Mouse (Mus musculus) midbrain, embryonic 16.5 days (tissue): ENCODE measurements around the gene Esrrg. TPM values are rescaled to one million over a fixed set of nuclear protein-coding genes. Genes with fewer than 3 reads are reported as not detected.

ENCODE experiments used
- ATAC-seq: fragments of 200-750 bp; cut with Nextera tagmentation; 2 replicates; pipeline ENCODE4 v1.8.0; 2017; ENCODE audit warnings: moderate TSS enrichment
- H3K27ac ChIP-seq: fragments of 300-500 bp; sonication (generic); 2 replicates; pipeline ENCODE4 v1.5.1; 2014; ENCODE audit warnings: mild to moderate bottlenecking, low read length, mixed read lengths
- H3K27me3 ChIP-seq: fragments of 300-500 bp; sonication (generic); 2 replicates; pipeline ENCODE4 v1.6.1; 2014; ENCODE audit warnings: low read depth, low read length, mixed read lengths; ENCODE audit not compliant: control insufficient read depth, insufficient read depth
- H3K36me3 ChIP-seq: fragments of 300-500 bp; sonication (generic); 2 replicates; pipeline ENCODE4 v1.6.1; 2014; ENCODE audit warnings: mild to moderate bottlenecking, low read length, moderate library complexity, mixed read lengths; ENCODE audit not compliant: control insufficient read depth, insufficient read depth
- H3K4me1 ChIP-seq: fragments of 300-500 bp; sonication (generic); 2 replicates; pipeline ENCODE4 v1.6.1; 2014; ENCODE audit warnings: mild to moderate bottlenecking, low read length, mixed read lengths; ENCODE audit not compliant: control insufficient read depth, insufficient read depth
- H3K4me2 ChIP-seq: fragments of 300-500 bp; sonication (generic); 2 replicates; pipeline ENCODE4 v1.6.1; 2014; ENCODE audit warnings: mild to moderate bottlenecking, low read length, mixed read lengths
- H3K4me3 ChIP-seq: fragments of 300-500 bp; sonication (generic); 2 replicates; pipeline ENCODE4 v1.5.1; 2014; ENCODE audit warnings: low read depth, mild to moderate bottlenecking, low read length, moderate library complexity, mixed read lengths
- H3K9ac ChIP-seq: fragments of 300-500 bp; sonication (generic); 2 replicates; pipeline ENCODE4 v1.6.1; 2014; ENCODE audit warnings: low read depth, low read length, mixed read lengths
- H3K9me3 ChIP-seq: fragments of 300-500 bp; sonication (generic); replicated peaks from 2 replicates; pipeline ENCODE4 v1.6.1; 2014; ENCODE audit warnings: mild to moderate bottlenecking, low read length, mixed read lengths; ENCODE audit not compliant: control insufficient read depth, poor library complexity, severe bottlenecking
- WGBS: fragments of 180-500 bp; shearing (Covaris S2); extraction: QIAGEN DNeasy Blood & Tissue Kit; methylation state at CpG from one replicate; pipeline ENCODE4 v1.1.7; 2014; 5-methylcytosine and 5-hydroxymethylcytosine counted together
- polyA plus RNA-seq: library from polyadenylated mRNA; unstranded; fragments of >200 nt; fragmentation: Nextera tagmentation; extraction: Ambion mirVana; gene quantifications from 2 replicates; pipeline ENCODE4 v1.2.1, GENCODE M21; 2015

Gene Esrrg
- polyA plus RNA-seq, 1 experiment from 2014 or later, result 24.9 TPM

DNA sequence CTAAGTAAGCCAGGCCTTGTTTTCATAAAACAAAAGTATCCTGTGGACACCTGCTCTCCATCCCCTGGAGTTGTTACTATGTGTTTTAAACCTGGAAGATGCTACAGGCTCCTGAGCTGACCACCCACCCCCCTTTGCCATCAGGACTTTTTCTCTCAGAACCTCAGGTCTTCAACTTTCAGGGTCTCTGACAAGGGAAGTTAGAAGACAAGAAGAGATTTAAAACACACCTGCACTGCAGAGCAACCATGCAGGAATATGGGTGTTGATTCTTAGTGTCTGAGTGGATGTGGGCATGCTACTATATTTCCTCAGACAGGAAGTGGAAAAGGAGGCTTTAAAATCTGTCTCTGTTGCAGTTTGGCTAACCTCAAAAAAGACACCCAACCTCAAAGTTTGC, 98.6 kb downstream of the Esrrg start:
- Histone ChIP-seq H3K4me1 (peaks cover 3% of the 10 kb centered on the region; the same call in 1 of the 2 replicates), H3K4me3 (no peak overlapping the region), H3K9ac (no peak overlapping the region), H3K27ac (no peak overlapping the region), H3K9me3 (no peaks in the 10 kb centered on the region), H3K36me3 (no peaks in the 10 kb centered on the region), H3K27me3 (no peaks in the 10 kb centered on the region), H3K4me2 (no peak overlapping the region)
- ATAC-seq, result no peak

DNA sequence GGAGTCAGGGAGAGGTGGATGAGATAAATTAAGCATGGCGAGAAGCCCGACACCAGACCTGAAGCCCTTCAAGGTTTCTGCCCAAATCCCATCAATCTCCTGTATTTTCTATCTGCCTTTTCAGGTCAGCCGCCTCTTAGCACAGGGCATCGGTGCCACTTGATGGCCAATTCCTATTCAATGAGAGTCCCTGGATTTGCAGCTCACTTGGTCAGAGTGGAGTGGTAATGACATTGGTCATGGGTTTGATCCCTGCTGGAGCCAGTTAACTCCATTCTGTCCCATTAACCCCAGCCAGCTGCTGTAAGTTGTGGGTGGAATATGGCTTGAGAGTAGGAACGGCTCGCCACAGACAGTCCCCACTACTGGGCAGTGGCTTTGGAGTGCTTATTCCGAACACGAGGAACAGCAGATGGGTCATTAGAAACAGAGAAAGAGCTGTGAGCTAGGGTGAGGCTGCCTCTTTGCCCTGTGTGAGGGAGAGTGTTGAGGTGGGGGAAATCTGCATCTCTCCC, 101.9 kb downstream of the Esrrg start:
- Histone ChIP-seq H3K27ac (no peak overlapping the region), H3K4me2 (no peak overlapping the region), H3K4me1 (peaks cover 3% of the 10 kb centered on the region; the same call in 1 of the 2 replicates), H3K27me3 (no peaks in the 10 kb centered on the region), H3K9ac (no peak overlapping the region), H3K9me3 (no peaks in the 10 kb centered on the region), H3K36me3 (no peaks in the 10 kb centered on the region), H3K4me3 (no peak overlapping the region)
- no peak for ATAC-seq
- 54% methylated on average over 8 of the region's 8 CpGs for WGBS

DNA sequence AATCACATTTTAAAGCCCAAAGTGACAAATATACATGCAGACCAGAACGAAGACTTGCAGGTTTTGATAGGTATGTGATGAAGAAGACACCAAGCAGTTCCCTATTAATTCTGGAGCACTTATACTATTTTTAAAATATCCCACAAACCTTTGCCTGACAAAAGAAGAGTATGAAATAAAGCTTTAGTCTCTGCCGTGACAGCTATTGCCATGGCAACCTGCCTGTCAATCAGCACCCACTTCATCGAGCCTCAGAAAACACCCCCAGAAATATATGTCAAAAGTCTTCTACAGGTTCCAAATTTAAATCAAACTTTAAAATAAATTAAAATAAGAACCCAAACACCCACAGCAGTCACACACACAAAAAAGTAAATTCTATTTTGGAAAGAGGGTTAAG, 112.4 kb downstream of the Esrrg start:
- no peak overlapping the region for H3K27ac ChIP-seq
- 41% methylated on average over 3 of the region's 3 CpGs for WGBS
- no peaks in the 10 kb centered on the region for H3K4me1 ChIP-seq
- H3K4me2 ChIP-seq, result no peak overlapping the region
- no peaks in the 10 kb centered on the region for H3K9me3 ChIP-seq
- H3K9ac ChIP-seq, result no peak overlapping the region
- H3K36me3 ChIP-seq, result no peaks in the 10 kb centered on the region
- no peak overlapping the region for H3K4me3 ChIP-seq
- no peaks in the 10 kb centered on the region for H3K27me3 ChIP-seq
- ATAC-seq, result no peak

DNA sequence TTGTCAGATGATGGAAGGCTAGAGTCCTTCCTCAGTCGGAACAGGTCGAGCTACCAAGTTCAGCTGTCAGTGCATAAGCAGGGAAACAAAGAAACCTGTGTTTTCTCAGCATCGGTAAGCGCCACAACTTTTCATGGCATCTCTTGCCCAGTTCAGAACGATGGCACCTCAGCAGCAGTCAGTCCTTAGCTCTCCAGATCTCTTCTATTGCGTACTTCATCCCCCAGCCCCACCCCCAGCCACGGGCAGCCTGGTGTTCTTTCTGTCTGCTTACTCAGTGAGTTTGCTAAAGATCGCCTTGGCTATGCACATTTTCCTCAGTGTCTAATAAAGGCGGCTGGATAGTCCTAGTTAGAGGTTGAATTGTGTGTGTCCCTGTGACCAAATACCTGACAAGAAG, 113.4 kb downstream of the Esrrg start:
- H3K4me3 ChIP-seq, result no peak overlapping the region
- H3K27me3 ChIP-seq, result no peaks in the 10 kb centered on the region
- WGBS, result 53% methylated on average over 9 of the region's 9 CpGs
- no peaks in the 10 kb centered on the region for H3K36me3 ChIP-seq
- no peak overlapping the region for H3K27ac ChIP-seq
- no peak overlapping the region for H3K4me2 ChIP-seq
- no peak for ATAC-seq
- no peak overlapping the region for H3K9ac ChIP-seq
- no peaks in the 10 kb centered on the region for H3K4me1 ChIP-seq
- no peaks in the 10 kb centered on the region for H3K9me3 ChIP-seq

DNA sequence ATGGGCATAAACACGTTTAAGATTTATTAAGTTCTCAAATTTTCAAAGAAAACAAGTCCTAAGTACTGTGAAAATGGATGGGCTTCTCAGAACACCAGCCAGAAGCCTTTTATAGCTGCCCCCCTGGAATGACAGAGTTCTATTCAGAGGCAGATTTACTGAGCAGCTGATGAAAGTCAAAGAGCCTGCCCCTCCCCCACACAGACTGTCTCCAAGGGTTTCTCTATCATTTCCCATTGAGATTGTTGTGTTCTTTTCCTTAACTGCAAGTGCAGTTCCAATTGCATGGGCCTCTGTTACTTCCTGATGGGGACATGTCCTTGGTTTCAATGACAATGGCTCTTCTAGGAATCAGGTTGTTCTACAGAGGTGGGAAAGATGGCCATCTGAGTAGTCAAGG, 116.1 kb downstream of the Esrrg start:
- no peak for ATAC-seq
- no peaks in the 10 kb centered on the region for H3K9me3 ChIP-seq
- H3K4me1 ChIP-seq, result no peaks in the 10 kb centered on the region
- no peaks in the 10 kb centered on the region for H3K36me3 ChIP-seq
- WGBS, result 21% methylated on average over 1 of the region's 1 CpGs
- H3K27ac ChIP-seq, result no peak overlapping the region
- no peak overlapping the region for H3K4me3 ChIP-seq
- no peaks in the 10 kb centered on the region for H3K27me3 ChIP-seq
- H3K9ac ChIP-seq, result no peak overlapping the region
- H3K4me2 ChIP-seq, result no peak overlapping the region

- ATAC-seq, result no peak
- Histone ChIP-seq H3K9ac (no peak overlapping the region), H3K27ac (no peak overlapping the region), H3K9me3 (no peaks in the 10 kb centered on the region), H3K4me3 (no peak overlapping the region), H3K4me2 (no peak overlapping the region), H3K27me3 (no peaks in the 10 kb centered on the region), H3K36me3 (no peaks in the 10 kb centered on the region), H3K4me1 (no peaks in the 10 kb centered on the region)
- 100% methylated on average over 1 of the region's 1 CpGs for WGBS
Observed at GRCm38 (mm10) chr1:187725351-187725750, 116.8 kb downstream of the Esrrg start.

DNA sequence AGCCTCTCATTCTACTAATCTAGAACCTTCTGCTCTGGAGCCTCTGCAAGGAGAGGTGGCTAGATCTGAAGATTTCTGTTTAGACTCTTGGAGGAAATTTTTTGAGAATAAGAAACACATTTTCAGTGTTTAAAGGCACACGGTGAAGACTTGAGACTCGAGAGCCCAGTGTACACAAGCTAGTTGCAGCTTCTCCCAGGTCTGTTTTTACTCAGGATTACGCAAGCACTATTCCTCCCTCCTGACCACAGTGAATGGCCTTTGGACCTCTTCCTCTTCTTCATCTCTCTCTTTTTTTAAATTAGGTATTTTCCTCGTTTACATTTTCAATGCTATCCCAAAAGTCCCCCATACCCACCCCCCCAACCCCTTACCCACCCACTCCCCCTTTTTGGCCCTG, 122.6 kb downstream of the Esrrg start:
- Histone ChIP-seq H3K36me3 (no peaks in the 10 kb centered on the region), H3K27me3 (no peaks in the 10 kb centered on the region), H3K9me3 (no peaks in the 10 kb centered on the region), H3K9ac (no peak overlapping the region), H3K4me3 (no peak overlapping the region), H3K4me2 (no peak overlapping the region), H3K27ac (no peak overlapping the region), H3K4me1 (no peaks in the 10 kb centered on the region)
- 89% methylated on average over 4 of the region's 4 CpGs for WGBS
- ATAC-seq, result no peak

GRCm38 (mm10) chr1:187736507-187736906, 127.9 kb downstream of the Esrrg start:
- no peak overlapping the region for H3K4me3 ChIP-seq
- no peaks in the 10 kb centered on the region for H3K36me3 ChIP-seq
- H3K4me1 ChIP-seq, result peaks cover 7% of the 10 kb centered on the region; the same call in 1 of the 2 replicates
- no peaks in the 10 kb centered on the region for H3K27me3 ChIP-seq
- WGBS, result 49% methylated on average over 14 of the region's 14 CpGs
- H3K4me2 ChIP-seq, result no peak overlapping the region
- no peak for ATAC-seq
- no peak overlapping the region for H3K27ac ChIP-seq
- no peak overlapping the region; the same call in 1 of the 2 replicates for H3K9ac ChIP-seq
- H3K9me3 ChIP-seq, result no peaks in the 10 kb centered on the region

GRCm38 (mm10) chr1:187737296-187737695, 128.7 kb downstream of the Esrrg start:
- H3K36me3 ChIP-seq, result no peaks in the 10 kb centered on the region
- H3K4me1 ChIP-seq, result peaks cover 7% of the 10 kb centered on the region; the same call in 1 of the 2 replicates
- no peak overlapping the region for H3K4me3 ChIP-seq
- H3K9ac ChIP-seq, result no peak overlapping the region
- no peaks in the 10 kb centered on the region for H3K9me3 ChIP-seq
- no peak for ATAC-seq
- 89% methylated on average over 7 of the region's 7 CpGs for WGBS
- H3K4me2 ChIP-seq, result no peak overlapping the region
- no peak overlapping the region for H3K27ac ChIP-seq
- H3K27me3 ChIP-seq, result no peaks in the 10 kb centered on the region
